Mouse (Mus musculus) small intestine, adult 2 months (tissue): ENCODE measurements around the gene Oxsm.

Source experiments
- CTCF ChIP-seq: fragments of 200-500 bp; IDR thresholded peaks from 2 replicates; pipeline ENCODE4 v1.5.1; 2012; ENCODE audit warnings: low read depth, mild to moderate bottlenecking, control low read depth, inconsistent platforms, low read length, moderate library complexity, mixed read lengths; ENCODE audit not compliant: insufficient replicate concordance, insufficient read length; ENCODE audit errors: extremely low read depth
- POLR2A ChIP-seq: fragments of 200-500 bp; IDR thresholded peaks from 2 replicates; pipeline ENCODE4 v1.6.1; 2012; ENCODE audit warnings: low read depth, mild to moderate bottlenecking, control low read depth, inconsistent platforms, low read length, moderate library complexity

DNA sequence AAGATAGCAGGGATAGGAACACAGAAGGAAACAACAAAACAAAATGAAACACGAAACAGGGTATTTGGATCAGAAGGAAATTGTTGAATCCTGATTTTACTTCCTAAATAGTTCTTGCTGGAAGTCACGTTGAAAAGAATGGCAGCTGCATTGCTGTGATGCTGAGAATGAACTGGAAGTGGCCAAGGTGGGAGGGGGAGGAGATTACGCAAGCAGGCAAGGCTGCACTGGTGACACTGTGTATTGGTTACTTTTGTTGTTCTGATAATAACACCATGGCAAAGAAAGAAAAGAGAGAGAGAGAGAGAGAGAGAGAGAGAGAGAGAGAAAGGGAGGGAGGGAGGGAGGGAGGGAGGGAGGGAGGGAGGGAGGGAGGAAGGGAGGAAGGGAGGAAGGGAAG lies 13.1 kb downstream of the Oxsm start:
- TF ChIP-seq CTCF, result no peak
- no peak for TF ChIP-seq POLR2A
